Mouse (Mus musculus) G1E (cell line): Measurements from ENCODE around the gene Pcdh15. TPM values are rescaled to one million over a fixed set of nuclear protein-coding genes. Genes with fewer than 3 reads are reported as not detected.

Experiments used
- ATAC-seq: 2 replicates; pipeline ENCODE4 v1.8.0; 2016; ENCODE audit warnings: mild to moderate bottlenecking; ENCODE audit not compliant: insufficient number of reproducible peaks, poor library complexity, low FRiP score, severe bottlenecking; ENCODE audit errors: extremely low read depth
- DNase-seq: peaks from one replicate; pipeline ENCODE4 v3.0.0; 2012; ENCODE audit warnings: low spot score
- H3K27me3 ChIP-seq: 2 replicates; pipeline ENCODE4 v1.6.1; 2012; ENCODE audit warnings: mild to moderate bottlenecking, low read length, inconsistent platforms; ENCODE audit not compliant: insufficient read depth
- H3K36me3 ChIP-seq: replicated peaks from 2 replicates; pipeline ENCODE3; 2012; ENCODE audit warnings: mild to moderate bottlenecking, inconsistent platforms
- H3K4me1 ChIP-seq: 2 replicates; pipeline ENCODE4 v1.6.1; 2012; ENCODE audit warnings: low read depth, low read length, inconsistent platforms, mixed read lengths; ENCODE audit not compliant: insufficient read depth
- H3K4me3 ChIP-seq: 2 replicates; pipeline ENCODE4 v1.5.1; 2012; ENCODE audit warnings: low read depth, mild to moderate bottlenecking, inconsistent platforms, low read length, moderate library complexity, mixed read lengths
- H3K9me3 ChIP-seq: replicated peaks from 2 replicates; pipeline ENCODE4 v1.6.1; 2012; ENCODE audit warnings: inconsistent platforms
- CTCF ChIP-seq: IDR thresholded peaks from 2 replicates; pipeline ENCODE4 v1.5.1; 2012; ENCODE audit warnings: low read depth, low read length, inconsistent platforms, mixed read lengths
- GATA1 ChIP-seq: IDR thresholded peaks from 2 replicates; pipeline ENCODE4 v1.6.1; 2012; ENCODE audit warnings: borderline replicate concordance, low read length, inconsistent platforms, mixed read lengths
- GATA2 ChIP-seq: IDR thresholded peaks from 2 replicates; pipeline ENCODE4 v1.6.1; 2012; ENCODE audit warnings: low read depth, low read length, inconsistent platforms, borderline replicate concordance
- POLR2AphosphoS5 ChIP-seq: IDR thresholded peaks from 2 replicates; pipeline ENCODE4 v1.6.1; 2012; ENCODE audit warnings: low read depth, low read length, inconsistent platforms; ENCODE audit not compliant: insufficient replicate concordance
- TAL1 ChIP-seq: conservative IDR thresholded peaks from 2 replicates; pipeline ENCODE4 v1.6.1; 2012; ENCODE audit warnings: low read depth, low read length, inconsistent platforms, mixed read lengths
- polyA plus RNA-seq: library from polyadenylated mRNA; stranded (reverse); fragments of >175 nt; gene quantifications from 2 replicates; pipeline ENCODE4 v1.2.3, GENCODE M21; 2012
- total RNA-seq, 2 experiments: library from RNA; stranded (forward) in 1 of 2; stranded (reverse) in 1 of 2; fragments of 200-1000 nt in 1 of 2; fragments of >200 nt in 1 of 2; fragmentation: Nextera tagmentation in 1 of 2; gene quantifications; 2 replicates each; pipeline ENCODE4 v1.2.3; 2014 to 2017

Gene Pcdh15
- total and polyA plus RNA-seq, 3 experiments: 0.38 TPM; not detected in 2

- ATAC-seq (no peak), DNase-seq (no peak)
- H3K27me3 ChIP-seq: no peaks in the 10 kb centered on the region
- peaks cover 4% of the 10 kb centered on the region; the same call in 1 of the 2 replicates for H3K9me3 ChIP-seq
- no peak overlapping the region for H3K4me3 ChIP-seq
- H3K36me3 ChIP-seq: no peaks in the 10 kb centered on the region
- no peaks in the 10 kb centered on the region for H3K4me1 ChIP-seq
- TF ChIP-seq TAL1: no peak
- no peak for TF ChIP-seq POLR2AphosphoS5
- TF ChIP-seq GATA1: no peak
Observed at GRCm38 (mm10) chr10:74123421-74123820, 1024.3 kb downstream of the Pcdh15 start.

- no peak for ATAC-seq
- no peak for DNase-seq
- Histone ChIP-seq H3K9me3 (peaks cover 6% of the 10 kb centered on the region; the same call in 1 of the 2 replicates), H3K36me3 (no peaks in the 10 kb centered on the region), H3K4me3 (no peak overlapping the region), H3K4me1 (no peaks in the 10 kb centered on the region), H3K27me3 (no peaks in the 10 kb centered on the region)
- TF ChIP-seq GATA1: no peak
- no peak for TF ChIP-seq CTCF
Observed at GRCm38 (mm10) chr10:74129192-74129591, 1030.0 kb downstream of the Pcdh15 start.

GRCm38 (mm10) chr10:74129665-74130064 is 1030.5 kb downstream of the Pcdh15 start:
- ATAC-seq: no peak
- DNase-seq: no peak
- Histone ChIP-seq H3K36me3 (no peaks in the 10 kb centered on the region), H3K27me3 (no peaks in the 10 kb centered on the region), H3K9me3 (peaks cover 6% of the 10 kb centered on the region; the same call in 1 of the 2 replicates), H3K4me1 (no peaks in the 10 kb centered on the region), H3K4me3 (no peak overlapping the region)
- TF ChIP-seq POLR2AphosphoS5: no peak
- no peak for TF ChIP-seq TAL1
- TF ChIP-seq GATA2: no peak
- TF ChIP-seq GATA1: no peak
- TF ChIP-seq CTCF: no peak

- no peak for ATAC-seq
- H3K4me1 ChIP-seq: no peaks in the 10 kb centered on the region
- TF ChIP-seq GATA2 (no peak), TAL1 (no peak), CTCF (no peak), GATA1 (no peak), POLR2AphosphoS5 (no peak)
- no peak overlapping the region for H3K4me3 ChIP-seq
- no peaks in the 10 kb centered on the region for H3K27me3 ChIP-seq
- H3K9me3 ChIP-seq: peaks cover 4% of the 10 kb centered on the region; the same call in 1 of the 2 replicates
- DNase-seq: no peak
- H3K36me3 ChIP-seq: no peaks in the 10 kb centered on the region
Observed at GRCm38 (mm10) chr10:74130805-74131204, 1031.7 kb downstream of the Pcdh15 start.

GRCm38 (mm10) chr10:74147966-74148365 is 1048.8 kb downstream of the Pcdh15 start:
- TF ChIP-seq TAL1 (no peak), GATA2 (no peak), POLR2AphosphoS5 (no peak), GATA1 (no peak), CTCF (no peak)
- H3K4me1 ChIP-seq: no peaks in the 10 kb centered on the region
- H3K27me3 ChIP-seq: no peaks in the 10 kb centered on the region
- ATAC-seq (no peak), DNase-seq (no peak)
- no peaks in the 10 kb centered on the region for H3K36me3 ChIP-seq
- H3K4me3 ChIP-seq: no peak overlapping the region
- no peaks in the 10 kb centered on the region for H3K9me3 ChIP-seq

- Histone ChIP-seq H3K4me1 (no peaks in the 10 kb centered on the region), H3K9me3 (no peaks in the 10 kb centered on the region; the same call in 1 of the 2 replicates), H3K4me3 (no peak overlapping the region), H3K27me3 (no peaks in the 10 kb centered on the region), H3K36me3 (no peaks in the 10 kb centered on the region)
- no peak for TF ChIP-seq TAL1
- TF ChIP-seq GATA1: no peak
- TF ChIP-seq CTCF: no peak
- TF ChIP-seq POLR2AphosphoS5: no peak
- DNase-seq (no peak), ATAC-seq (no peak)
Observed at GRCm38 (mm10) chr10:74181921-74182320, 1082.8 kb downstream of the Pcdh15 start.

GRCm38 (mm10) chr10:74203650-74204049 is 1104.5 kb downstream of the Pcdh15 start:
- ATAC-seq (no peak), DNase-seq (no peak)
- Histone ChIP-seq H3K9me3 (no peaks in the 10 kb centered on the region), H3K36me3 (no peaks in the 10 kb centered on the region), H3K27me3 (no peaks in the 10 kb centered on the region), H3K4me1 (no peaks in the 10 kb centered on the region), H3K4me3 (no peak overlapping the region)
- TF ChIP-seq CTCF (no peak), POLR2AphosphoS5 (no peak), GATA1 (no peak), GATA2 (no peak)
